Mouse (Mus musculus): ENCODE measurements around the gene Parp9. TPM values are rescaled to one million over a fixed set of nuclear protein-coding genes. Genes with fewer than 3 reads are reported as not detected.

Parp9 gene
- total and polyA plus RNA-seq, 2 experiments = 13.7 to 63.5 TPM

- DNase-seq (ENCODE audit: extremely low read depth, low read depth, low spot score) = no peak
- TF ChIP-seq CTCF (IDR thresholded peaks at IDR 0.05; ENCODE audit: low read depth, low read length) (no peak), POLR2A (IDR thresholded peaks at IDR 0.05; ENCODE audit: extremely low read depth, insufficient read depth, low read length) (no peak)
- Histone ChIP-seq H3K79me2 (ENCODE audit: control insufficient read depth, insufficient read depth, low read length) (no peaks in the 10 kb centered on the region), H3K4me1 (ENCODE audit: control insufficient read depth, insufficient read depth, low read length) (peaks cover 7% of the 10 kb centered on the region), H3K4me3 (ENCODE audit: insufficient read depth, low read depth, low read length) (no peak overlapping the region), H3K27ac (replicated peaks; ENCODE audit: insufficient read depth, low read depth, low read length) (no peak overlapping the region), H3K36me3 (ENCODE audit: control insufficient read depth, insufficient read depth, low read length) (no peaks in the 10 kb centered on the region), H3K27me3 (ENCODE audit: control insufficient read depth, insufficient read depth, low read length) (no peaks in the 10 kb centered on the region), H3K9ac (ENCODE audit: low read depth, low read length) (no peak overlapping the region)
- WGBS = 91% methylated on average over 6 of the region's 6 CpGs
Observed at GRCm38 (mm10) chr16:35903014-35903640, 35.1 kb upstream of the Parp9 start.

DNA sequence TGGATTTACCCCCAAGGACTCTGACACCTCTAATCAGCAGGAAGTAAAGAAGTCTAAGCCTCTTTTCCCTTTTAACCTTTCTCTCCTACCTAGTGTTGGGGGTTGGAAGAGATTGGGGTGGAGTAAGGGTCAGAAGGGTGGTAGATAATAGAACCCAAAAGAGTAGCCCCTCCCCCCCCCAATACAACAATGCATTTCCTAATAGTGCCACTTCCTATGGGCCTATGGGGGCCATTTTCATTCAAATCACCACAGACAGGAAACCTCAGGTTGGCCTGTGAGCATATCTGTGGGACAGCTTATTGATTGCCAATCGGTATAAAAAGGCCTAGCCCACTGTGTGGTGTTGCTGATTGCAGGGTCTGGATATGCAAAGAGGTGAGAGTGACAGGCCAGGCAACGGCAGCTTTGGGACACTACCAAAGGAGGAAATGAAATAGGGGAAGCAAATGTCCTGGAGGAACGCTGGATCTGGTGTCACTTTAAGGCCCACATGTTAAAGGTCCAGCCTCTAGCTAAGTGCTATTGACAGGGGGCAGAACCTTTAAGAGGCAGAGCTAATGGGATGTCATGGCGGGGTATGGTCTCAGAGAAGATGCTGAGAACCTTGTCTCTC, 34.0 kb upstream of the Parp9 start:
- H3K36me3 ChIP-seq (ENCODE audit: control insufficient read depth, insufficient read depth, low read length) = no peaks in the 10 kb centered on the region
- no peak overlapping the region for H3K27ac ChIP-seq (replicated peaks; ENCODE audit: insufficient read depth, low read depth, low read length)
- 83% methylated on average over 4 of the region's 4 CpGs for WGBS
- H3K4me1 ChIP-seq (ENCODE audit: control insufficient read depth, insufficient read depth, low read length) = peaks cover 7% of the 10 kb centered on the region
- DNase-seq (ENCODE audit: extremely low read depth, low read depth, low spot score) = no peak
- no peaks in the 10 kb centered on the region for H3K79me2 ChIP-seq (ENCODE audit: control insufficient read depth, insufficient read depth, low read length)
- no peak overlapping the region for H3K9ac ChIP-seq (ENCODE audit: low read depth, low read length)
- no peaks in the 10 kb centered on the region for H3K27me3 ChIP-seq (ENCODE audit: control insufficient read depth, insufficient read depth, low read length)
- TF ChIP-seq CTCF (IDR thresholded peaks at IDR 0.05; ENCODE audit: low read depth, low read length) (no peak), POLR2A (IDR thresholded peaks at IDR 0.05; ENCODE audit: extremely low read depth, insufficient read depth, low read length) (no peak)
- H3K4me3 ChIP-seq (ENCODE audit: insufficient read depth, low read depth, low read length) = no peak overlapping the region

DNA sequence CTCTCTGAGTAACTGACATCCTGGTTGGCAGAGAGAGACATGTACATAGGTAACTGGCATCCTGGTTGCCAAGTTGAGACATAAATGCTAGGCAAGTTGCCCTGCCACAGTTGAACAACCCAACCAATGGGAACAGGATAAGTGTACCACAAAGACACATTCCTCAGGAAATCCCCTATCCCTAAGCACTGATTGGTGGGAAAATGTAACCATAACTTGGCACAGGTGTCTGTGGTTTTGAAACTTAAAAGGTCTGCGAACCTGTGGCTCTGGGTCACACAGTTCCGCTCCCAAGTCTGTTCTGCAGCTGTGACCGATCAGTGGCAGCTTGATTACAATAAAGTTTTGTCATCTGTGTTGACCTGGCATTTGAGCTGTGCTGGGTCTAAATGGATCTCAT, 32.9 kb upstream of the Parp9 start:
- DNase-seq (ENCODE audit: extremely low read depth, low read depth, low spot score) = no peak
- peaks cover 7% of the 10 kb centered on the region for H3K4me1 ChIP-seq (ENCODE audit: control insufficient read depth, insufficient read depth, low read length)
- 54% methylated on average over 3 of the region's 3 CpGs for WGBS
- H3K4me3 ChIP-seq (ENCODE audit: insufficient read depth, low read depth, low read length) = no peak overlapping the region
- no peaks in the 10 kb centered on the region for H3K79me2 ChIP-seq (ENCODE audit: control insufficient read depth, insufficient read depth, low read length)
- TF ChIP-seq CTCF (IDR thresholded peaks at IDR 0.05; ENCODE audit: low read depth, low read length) (no peak), POLR2A (IDR thresholded peaks at IDR 0.05; ENCODE audit: extremely low read depth, insufficient read depth, low read length) (no peak)
- no peak overlapping the region for H3K9ac ChIP-seq (ENCODE audit: low read depth, low read length)
- no peaks in the 10 kb centered on the region for H3K36me3 ChIP-seq (ENCODE audit: control insufficient read depth, insufficient read depth, low read length)
- H3K27me3 ChIP-seq (ENCODE audit: control insufficient read depth, insufficient read depth, low read length) = no peaks in the 10 kb centered on the region
- no peak overlapping the region for H3K27ac ChIP-seq (replicated peaks; ENCODE audit: insufficient read depth, low read depth, low read length)

GRCm38 (mm10) chr16:35905819-35906485, 32.3 kb upstream of the Parp9 start:
- Histone ChIP-seq H3K36me3 (ENCODE audit: control insufficient read depth, insufficient read depth, low read length) (no peaks in the 10 kb centered on the region), H3K4me3 (ENCODE audit: insufficient read depth, low read depth, low read length) (no peak overlapping the region), H3K27ac (replicated peaks; ENCODE audit: insufficient read depth, low read depth, low read length) (no peak overlapping the region), H3K4me1 (ENCODE audit: control insufficient read depth, insufficient read depth, low read length) (peaks cover 7% of the 10 kb centered on the region), H3K79me2 (ENCODE audit: control insufficient read depth, insufficient read depth, low read length) (no peaks in the 10 kb centered on the region), H3K27me3 (ENCODE audit: control insufficient read depth, insufficient read depth, low read length) (no peaks in the 10 kb centered on the region), H3K9ac (ENCODE audit: low read depth, low read length) (no peak overlapping the region)
- 65% methylated on average over 6 of the region's 6 CpGs for WGBS
- TF ChIP-seq CTCF (IDR thresholded peaks at IDR 0.05; ENCODE audit: low read depth, low read length) (no peak), POLR2A (IDR thresholded peaks at IDR 0.05; ENCODE audit: extremely low read depth, insufficient read depth, low read length) (no peak)
- no peak for DNase-seq (ENCODE audit: extremely low read depth, low read depth, low spot score)

- TF ChIP-seq CTCF (IDR thresholded peaks at IDR 0.05; ENCODE audit: low read depth, low read length) (no peak), POLR2A (IDR thresholded peaks at IDR 0.05; ENCODE audit: extremely low read depth, insufficient read depth, low read length) (no peak)
- DNase-seq (ENCODE audit: extremely low read depth, low read depth, low spot score) = peak; percentile 81
Observed at GRCm38 (mm10) chr16:35906887-35907286, 31.4 kb upstream of the Parp9 start.

More at GRCm38 (mm10) chr16:35906887-35907286, 31.4 kb upstream of the Parp9 start:
- H3K4me1 ChIP-seq (ENCODE audit: control insufficient read depth, insufficient read depth, low read length) = peaks cover 7% of the 10 kb centered on the region
- 18% methylated on average over 7 of the region's 7 CpGs for WGBS
- no peaks in the 10 kb centered on the region for H3K27me3 ChIP-seq (ENCODE audit: control insufficient read depth, insufficient read depth, low read length)
- H3K36me3 ChIP-seq (ENCODE audit: control insufficient read depth, insufficient read depth, low read length) = no peaks in the 10 kb centered on the region
- no peaks in the 10 kb centered on the region for H3K79me2 ChIP-seq (ENCODE audit: control insufficient read depth, insufficient read depth, low read length)
- H3K4me3 ChIP-seq (ENCODE audit: insufficient read depth, low read depth, low read length) = no peak overlapping the region
- no peak overlapping the region for H3K9ac ChIP-seq (ENCODE audit: low read depth, low read length)
- no peak overlapping the region for H3K27ac ChIP-seq (replicated peaks; ENCODE audit: insufficient read depth, low read depth, low read length)
